Mouse (Mus musculus) MEL (cell line): ENCODE measurements around the gene Dusp22. TPM values are rescaled to one million over a fixed set of nuclear protein-coding genes. Genes with fewer than 3 reads are reported as not detected.

Source experiments
- DNase-seq: peaks from one replicate; pipeline ENCODE4 v3.0.0; 2011; ENCODE audit warnings: low read depth, low spot score
- H3K27ac ChIP-seq: 2 replicates; pipeline ENCODE4 v1.5.1; 2012; ENCODE audit warnings: low read depth, mild to moderate bottlenecking, control low read depth, low read length, moderate library complexity; ENCODE audit not compliant: control insufficient read depth
- H3K27me3 ChIP-seq, 2 experiments: fragments of 150-350 bp in 1 of 2; sonication (generic) in 1 of 2; 2 replicates each; pipeline ENCODE4 v1.6.1; 2012; ENCODE audit warnings: low read length in 2 of 2, mild to moderate bottlenecking in 2 of 2, improper control_type of control experiment in 1 of 2, moderate library complexity in 1 of 2; ENCODE audit not compliant: insufficient read depth in 2 of 2, control insufficient read depth in 1 of 2
- H3K36me3 ChIP-seq, 2 experiments: 2 replicates each; pipeline ENCODE4 v1.6.1; 2012 to 2014; ENCODE audit warnings: low read length in 2 of 2, improper control_type of control experiment in 1 of 2, inconsistent platforms in 1 of 2, mild to moderate bottlenecking in 1 of 2; ENCODE audit not compliant: insufficient read depth in 2 of 2, control insufficient read depth in 1 of 2
- H3K4me1 ChIP-seq, 2 experiments: fragments of 150-350 bp in 1 of 2; sonication (generic) in 1 of 2; 2 replicates each; pipeline ENCODE4 v1.6.1; 2012; ENCODE audit warnings: low read length in 2 of 2, improper control_type of control experiment in 1 of 2, mild to moderate bottlenecking in 1 of 2; ENCODE audit not compliant: insufficient read depth in 2 of 2, control insufficient read depth in 1 of 2
- H3K4me3 ChIP-seq, 2 experiments: fragments of 150-350 bp in 1 of 2; sonication (generic) in 1 of 2; 2 replicates each; pipeline ENCODE4 v1.5.1; 2012; ENCODE audit warnings: low read depth in 2 of 2, low read length in 2 of 2, mild to moderate bottlenecking in 2 of 2, moderate library complexity in 2 of 2, control low read depth in 1 of 2, improper control_type of control experiment in 1 of 2; ENCODE audit not compliant: control insufficient read depth in 1 of 2, insufficient read depth in 1 of 2
- H3K79me2 ChIP-seq: 2 replicates; pipeline ENCODE4 v1.6.1; 2012; ENCODE audit warnings: mild to moderate bottlenecking, low read length, moderate library complexity; ENCODE audit not compliant: control insufficient read depth, poor library complexity, insufficient read depth
- H3K9ac ChIP-seq: 2 replicates; pipeline ENCODE4 v1.6.1; 2012; ENCODE audit warnings: low read depth, mild to moderate bottlenecking, control low read depth, low read length, moderate library complexity; ENCODE audit not compliant: control insufficient read depth, poor library complexity, severe bottlenecking
- H3K9me3 ChIP-seq: fragments of 150-350 bp; sonication (generic); replicated peaks from 2 replicates; pipeline ENCODE4 v1.6.1; 2012; ENCODE audit warnings: mild to moderate bottlenecking, low read length, improper control_type of control experiment, moderate library complexity; ENCODE audit not compliant: insufficient read depth
- BHLHE40 ChIP-seq: IDR thresholded peaks from 2 replicates; pipeline ENCODE4 v1.6.1; 2012; ENCODE audit warnings: low read depth, mild to moderate bottlenecking, inconsistent platforms, low read length, improper control_type of control experiment, borderline replicate concordance
- CHD2 ChIP-seq: IDR thresholded peaks from 2 replicates; pipeline ENCODE4 v1.6.1; 2011; ENCODE audit warnings: low read length, improper control_type of control experiment
- CTCF ChIP-seq, 3 experiments: IDR thresholded peaks in 2 of 3; conservative IDR thresholded peaks in 1 of 3; 2 replicates each; pipeline ENCODE4 v1.5.1; 2011 to 2012; ENCODE audit warnings: low read length in 3 of 3, low read depth in 2 of 3, mild to moderate bottlenecking in 2 of 3, improper control_type of control experiment in 1 of 3, inconsistent platforms in 1 of 3, mixed read lengths in 1 of 3, moderate library complexity in 1 of 3; ENCODE audit not compliant: control insufficient read depth in 1 of 3, insufficient read depth in 1 of 3, poor library complexity in 1 of 3, severe bottlenecking in 1 of 3
- E2F4 ChIP-seq: IDR thresholded peaks from 2 replicates; pipeline ENCODE4 v1.6.1; 2011; ENCODE audit warnings: low read depth, low read length, improper control_type of control experiment, borderline replicate concordance
- ELF1 ChIP-seq: IDR thresholded peaks from 2 replicates; pipeline ENCODE4 v1.6.1; 2014; ENCODE audit warnings: low read depth, mild to moderate bottlenecking, inconsistent platforms, low read length, improper control_type of control experiment, moderate library complexity
- GABPA ChIP-seq: IDR thresholded peaks from 2 replicates; pipeline ENCODE4 v1.6.1; 2012; ENCODE audit warnings: low read depth, mild to moderate bottlenecking, inconsistent platforms, low read length, improper control_type of control experiment, moderate library complexity
- GATA1 ChIP-seq: IDR thresholded peaks from 2 replicates; pipeline ENCODE4 v1.6.1; 2011; ENCODE audit warnings: low read depth, low read length, improper control_type of control experiment
- HCFC1 ChIP-seq: IDR thresholded peaks from 2 replicates; pipeline ENCODE4 v1.6.1; 2012; ENCODE audit warnings: low read depth, mild to moderate bottlenecking, inconsistent platforms, low read length, improper control_type of control experiment, moderate library complexity
- JUND ChIP-seq: IDR thresholded peaks from 2 replicates; pipeline ENCODE4 v1.6.1; 2011; ENCODE audit warnings: low read depth, mild to moderate bottlenecking, improper control_type of control experiment, low read length
- MAFK ChIP-seq: IDR thresholded peaks from 2 replicates; pipeline ENCODE4 v1.6.1; 2011; ENCODE audit warnings: low read depth, mild to moderate bottlenecking, low read length, improper control_type of control experiment, borderline replicate concordance
- MYC ChIP-seq: IDR thresholded peaks from 2 replicates; pipeline ENCODE4 v1.6.1; 2011; ENCODE audit warnings: low read depth, mild to moderate bottlenecking, low read length, improper control_type of control experiment, moderate library complexity
- NELFE ChIP-seq: IDR thresholded peaks from 2 replicates; pipeline ENCODE4 v1.6.1; 2011; ENCODE audit warnings: low read depth, low read length, improper control_type of control experiment
- RAD21 ChIP-seq: IDR thresholded peaks from 2 replicates; pipeline ENCODE4 v1.6.1; 2011; ENCODE audit warnings: mild to moderate bottlenecking, low read depth, low read length, improper control_type of control experiment
- SIN3A ChIP-seq: IDR thresholded peaks from 2 replicates; pipeline ENCODE4 v1.6.1; 2012; ENCODE audit warnings: low read length, improper control_type of control experiment, inconsistent platforms
- TAL1 ChIP-seq: IDR thresholded peaks from 2 replicates; pipeline ENCODE4 v1.6.1; 2012; ENCODE audit warnings: mild to moderate bottlenecking, inconsistent platforms, low read length, moderate library complexity, mixed read lengths
- TBP ChIP-seq: IDR thresholded peaks from 2 replicates; pipeline ENCODE4 v1.8.0; 2011; ENCODE audit warnings: low read depth, low read length, improper control_type of control experiment
- TCF12 ChIP-seq: IDR thresholded peaks from 2 replicates; pipeline ENCODE4 v1.6.1; 2014; ENCODE audit warnings: low read depth, mild to moderate bottlenecking, inconsistent platforms, low read length, improper control_type of control experiment, moderate library complexity
- UBTF ChIP-seq: IDR thresholded peaks from 2 replicates; pipeline ENCODE4 v1.6.1; 2012; ENCODE audit warnings: low read depth, mild to moderate bottlenecking, inconsistent platforms, low read length, improper control_type of control experiment, moderate library complexity, borderline replicate concordance; ENCODE audit not compliant: insufficient read depth
- USF1 ChIP-seq: IDR thresholded peaks from 2 replicates; pipeline ENCODE4 v1.6.1; 2014; ENCODE audit warnings: low read depth, mild to moderate bottlenecking, inconsistent platforms, low read length, improper control_type of control experiment, moderate library complexity
- ZNF384 ChIP-seq: IDR thresholded peaks from 2 replicates; pipeline ENCODE4 v1.6.1; 2012; ENCODE audit warnings: low read depth, mild to moderate bottlenecking, inconsistent platforms, low read length, improper control_type of control experiment
- polyA plus RNA-seq, 2 experiments: library from polyadenylated mRNA; stranded (reverse) in 1 of 2; unstranded in 1 of 2; fragments of >175 nt in 1 of 2; fragments of >200 nt in 1 of 2; gene quantifications; 2 replicates each; pipeline versions ENCODE4 v1.2.1 to v1.2.4; 2012; ENCODE audit warnings: low replicate concordance in 2 of 2, low read depth in 1 of 2; ENCODE audit not compliant: insufficient read length in 2 of 2, insufficient read depth in 1 of 2, missing spikeins in 1 of 2
- total RNA-seq: library from RNA; depleted of rRNA; stranded (reverse); fragments of 300-350 nt; gene quantifications from 2 replicates; pipeline ENCODE4 v1.2.3, GENCODE M21; 2012

Dusp22 gene
- total and polyA plus RNA-seq, 3 experiments = not detected

DNA sequence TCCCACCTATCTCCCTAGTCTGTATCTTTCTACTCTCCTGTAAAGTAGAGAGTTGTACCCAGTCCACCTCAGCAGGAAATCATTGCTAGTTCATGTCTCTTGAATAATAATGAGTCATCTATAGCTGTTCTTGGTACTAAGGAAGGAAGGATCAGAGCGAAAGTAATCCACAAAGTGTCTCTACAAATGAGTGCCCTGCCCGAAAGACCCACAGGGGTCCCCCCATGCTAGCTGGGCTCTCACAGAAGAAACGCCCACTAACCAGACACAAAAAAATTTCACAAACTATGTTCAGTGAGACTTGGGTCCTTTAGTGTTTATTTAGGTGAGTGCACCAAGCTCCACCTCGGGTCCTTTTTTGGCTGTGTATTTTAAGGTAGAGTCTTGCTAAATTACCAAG, 94.3 kb downstream of the Dusp22 start:
- no peak for DNase-seq
- Histone ChIP-seq H3K79me2 (no peaks in the 10 kb centered on the region), H3K9ac (no peak overlapping the region), H3K4me3 (no peak overlapping the region), H3K9me3 (no peaks in the 10 kb centered on the region), H3K27me3 (no peaks in the 10 kb centered on the region), H3K27ac (no peak overlapping the region), H3K36me3 (no peaks in the 10 kb centered on the region), H3K4me1 (no peaks in the 10 kb centered on the region)
- TF ChIP-seq USF1 = no peak
- TF ChIP-seq JUND = no peak
- TF ChIP-seq TCF12 = no peak
- TF ChIP-seq GATA1 = no peak
- TF ChIP-seq SIN3A = no peak
- no peak for TF ChIP-seq RAD21
- TF ChIP-seq GABPA = no peak
- TF ChIP-seq MYC = no peak
- TF ChIP-seq UBTF = no peak
- no peak for TF ChIP-seq TBP
- no peak for TF ChIP-seq HCFC1
- no peak for TF ChIP-seq ZNF384
- no peak for TF ChIP-seq E2F4
- no peak for TF ChIP-seq ELF1
- TF ChIP-seq BHLHE40 = no peak

DNA sequence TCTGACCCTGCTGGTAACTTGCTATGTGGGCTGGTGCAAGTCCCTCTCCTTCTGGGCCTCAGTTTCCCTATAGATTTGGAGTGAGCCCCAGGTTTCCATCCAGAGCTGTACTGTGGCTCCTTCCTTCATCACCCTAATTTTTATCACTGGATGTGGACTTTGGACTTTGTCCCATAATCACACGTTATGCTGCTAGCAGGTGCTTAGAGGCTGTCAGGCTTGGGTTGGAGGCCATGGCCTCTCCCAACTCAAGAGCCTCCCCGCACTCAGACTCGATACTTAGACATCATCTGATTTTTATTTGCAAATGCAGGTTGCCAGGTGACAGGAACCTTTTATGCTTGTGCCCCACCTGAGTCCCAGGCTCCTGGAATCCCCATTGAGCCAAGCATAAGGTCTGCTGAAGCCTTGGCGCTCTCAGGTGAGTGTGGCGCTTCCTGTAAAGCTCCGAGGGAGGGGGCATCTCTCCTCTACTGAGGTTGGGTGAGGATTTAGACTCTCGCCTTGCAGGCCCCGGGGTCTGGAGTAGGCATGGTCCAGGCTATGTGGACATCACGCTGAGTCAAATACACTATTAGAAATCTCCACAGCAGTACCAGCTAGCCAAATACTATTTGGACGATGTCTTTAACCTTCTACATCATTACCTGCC, 95.2 kb downstream of the Dusp22 start:
- Histone ChIP-seq H3K36me3 (no peaks in the 10 kb centered on the region), H3K9ac (no peak overlapping the region), H3K4me3 (no peak overlapping the region), H3K27me3 (no peaks in the 10 kb centered on the region), H3K4me1 (no peaks in the 10 kb centered on the region), H3K79me2 (no peaks in the 10 kb centered on the region), H3K9me3 (no peaks in the 10 kb centered on the region), H3K27ac (no peak overlapping the region)
- DNase-seq = no peak
- TF ChIP-seq TCF12 (no peak), NELFE (no peak), CHD2 (no peak), MAFK (no peak), BHLHE40 (no peak), CTCF (IDR thresholded peaks at IDR 0.05 in 2 of 3, conservative IDR thresholded peaks at IDR 0.05 in 1 of 3; ENCODE audit: control insufficient read depth in 1 of 3, insufficient read depth in 1 of 3, low read depth in 2 of 3, low read length in 3 of 3, poor library complexity in 1 of 3, severe bottlenecking in 1 of 3) (no peak), TAL1 (no peak)
